In genomic region chr10:77971709-77972553, GRCm38 (mm10) we compare ENCODE assay signal across 9 mouse cellular contexts. TPM values are rescaled to one million over a fixed set of nuclear protein-coding genes. Genes with fewer than 3 reads are reported as not detected.
A peak's percentile ranks its signal among the peaks of the same experiment; 100 is the strongest.
DNase-seq lines count a peak whose midpoint lies in the region; ATAC-seq lines count a peak whose summit lies in the region.
"Had no signal": no experiment of that assay in that cellular context is flagged by ENCODE, and none has a peak within 500 bp of the region (broad histone marks: within the 10 kb centered on the region; RNA-seq: fewer than 3 reads in every experiment).

No protein-coding gene starts in this region.

- no peak for ATAC-seq in kidney, embryonic 14.5 days (ENCODE audit: low FRiP score, low TSS enrichment)

- H3K4me1 ChIP-seq in kidney, embryonic 14.5 days (ENCODE audit: control insufficient read depth, insufficient read depth, low read length): no peaks in the 10 kb centered on the region

- WGBS in kidney, embryonic 14.5 days: 63% methylated on average over 17 of the region's 17 CpGs

- no peak overlapping the region for H3K4me3 ChIP-seq in kidney, embryonic 14.5 days (ENCODE audit: low read length)
- H3K4me3 ChIP-seq: embryonic facial prominence, embryonic 12.5 days had no signal

- peak; percentile 40 for DNase-seq in kidney, postnatal 10 days
- peak; percentile 36 to 47 for DNase-seq in CD8-positive naive resting alpha-beta T cell, adult 2 months (ENCODE audit: low read depth in 2 of 2, low spot score in 2 of 2)
- peak; percentile 71 for DNase-seq in WW6 (ENCODE audit: low read depth, low spot score)
- DNase-seq in lung, postnatal 36 days: peak; percentile 46
- no peak for DNase-seq in cerebellum, adult 11 months
- no peak for DNase-seq in layer of hippocampus, adult 18-20 months (ENCODE audit: low spot score in 2 of 2)
- DNase-seq in adrenal gland, postnatal 25 days: no peak

- no peaks in the 10 kb centered on the region for H3K9me3 ChIP-seq in kidney, embryonic 14.5 days (ENCODE audit: control insufficient read depth, low read length)
- H3K9me3 ChIP-seq: embryonic facial prominence, embryonic 12.5 days had no signal

- no peaks in the 10 kb centered on the region for H3K36me3 ChIP-seq in kidney, embryonic 14.5 days (ENCODE audit: control insufficient read depth, insufficient read depth, low read length)
- H3K36me3 ChIP-seq: embryonic facial prominence, embryonic 12.5 days had no signal

- H3K27ac ChIP-seq in kidney, embryonic 14.5 days (ENCODE audit: low read depth, low read length): no peak overlapping the region
- H3K27ac ChIP-seq: embryonic facial prominence, embryonic 12.5 days had no signal

- peaks cover 22% of the 10 kb centered on the region for H3K27me3 ChIP-seq in kidney, embryonic 14.5 days (ENCODE audit: control insufficient read depth, insufficient read depth, low read length)

- no peak overlapping the region for H3K4me2 ChIP-seq in kidney, embryonic 14.5 days (replicated peaks; ENCODE audit: low read depth, low read length)
- H3K4me2 ChIP-seq: embryonic facial prominence, embryonic 12.5 days had no signal

- H3K9ac ChIP-seq in kidney, embryonic 14.5 days (ENCODE audit: low read depth, low read length): no peak overlapping the region
- H3K9ac ChIP-seq: embryonic facial prominence, embryonic 12.5 days had no signal

RNA-seq across cellular contexts. Expression of gene Trpm2, which starts 1.6 kb away (rescaled TPM):
- polyA plus RNA-seq in kidney, embryonic 14.5 days (2014; fragmentation: Nextera tagmentation; extraction: Ambion mirVana): 0.27 and 0.54 TPM in 2 replicates
- total RNA-seq in layer of hippocampus, adult 18-20 months (2021): 10 to 100 TPM; 37.9 to 40.8 TPM
- 1.2 and 2.7 TPM in 2 replicates for total RNA-seq in adrenal gland, postnatal 25 days (2021)

RNA-seq across cellular contexts. Expression of gene 1810043G02Rik, which starts 6.4 kb away (rescaled TPM):
- 26.4 and 35.8 TPM in 2 replicates for polyA plus RNA-seq in kidney, embryonic 14.5 days (2014; fragmentation: Nextera tagmentation; extraction: Ambion mirVana)
- 10 to 100 TPM; 39.9 to 40.5 TPM for total RNA-seq in layer of hippocampus, adult 18-20 months (2021)
- total RNA-seq in adrenal gland, postnatal 25 days (2021): 18.5 and 22.1 TPM in 2 replicates

RNA-seq across cellular contexts. Expression of gene Pfkl, which starts 38.0 kb away (rescaled TPM):
- polyA plus RNA-seq in kidney, embryonic 14.5 days (2014; fragmentation: Nextera tagmentation; extraction: Ambion mirVana): 91.2 and 118 TPM in 2 replicates
- 100 to 1,000 TPM; 217 to 223 TPM for total RNA-seq in layer of hippocampus, adult 18-20 months (2021)
- 91.4 and 96.0 TPM in 2 replicates for total RNA-seq in adrenal gland, postnatal 25 days (2021)

Comparison
In these comparisons a context has a peak if more than half of its experiments do, and no peak if none do; other contexts are left out.
1. DNase-seq: peak in kidney, postnatal 10 days (single experiment), CD8-positive naive resting alpha-beta T cell, adult 2 months (2 of 2), WW6 (single experiment) and lung, postnatal 36 days (single experiment); none in cerebellum, adult 11 months (single experiment), layer of hippocampus, adult 18-20 months (0 of 2) and adrenal gland, postnatal 25 days (single experiment).
2. RNA of gene Trpm2, which starts 1.6 kb away (total RNA-seq): 37.9 to 40.8 TPM in layer of hippocampus, adult 18-20 months; 1.2 to 2.7 TPM in adrenal gland, postnatal 25 days; every median in the first group is over 10 times any median in the second.